Mouse (Mus musculus): ENCODE results near the gene A230072I06Rik. TPM values are rescaled to one million over a fixed set of nuclear protein-coding genes. Genes with fewer than 3 reads are reported as not detected.

The A230072I06Rik gene
- total RNA-seq, 2 experiments from 2014 or later, result not detected

DNA sequence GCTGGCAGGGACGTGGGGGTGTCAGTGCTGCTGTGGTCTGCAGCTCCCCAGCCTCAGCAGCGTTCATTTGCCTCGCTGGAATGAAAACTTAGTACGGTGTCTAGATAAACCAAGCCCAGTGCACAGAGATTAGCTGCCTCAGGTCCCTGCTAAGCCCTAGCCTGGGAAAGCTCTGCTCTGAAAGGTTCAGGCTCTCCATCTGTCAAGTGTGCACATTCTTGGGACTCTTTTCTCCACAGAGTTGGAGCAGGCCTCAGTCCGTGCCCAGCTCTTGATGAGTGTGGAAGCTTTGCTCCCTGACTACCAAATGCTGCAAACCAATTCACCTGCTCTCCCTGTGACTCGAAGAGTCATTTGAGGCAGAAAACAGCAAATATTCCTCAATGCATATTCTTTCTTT is 43.5 kb downstream of the A230072I06Rik start:
- intact Hi-C loops (cut with DNase I), result no loop called here
- no peak for DNase-seq

DNA sequence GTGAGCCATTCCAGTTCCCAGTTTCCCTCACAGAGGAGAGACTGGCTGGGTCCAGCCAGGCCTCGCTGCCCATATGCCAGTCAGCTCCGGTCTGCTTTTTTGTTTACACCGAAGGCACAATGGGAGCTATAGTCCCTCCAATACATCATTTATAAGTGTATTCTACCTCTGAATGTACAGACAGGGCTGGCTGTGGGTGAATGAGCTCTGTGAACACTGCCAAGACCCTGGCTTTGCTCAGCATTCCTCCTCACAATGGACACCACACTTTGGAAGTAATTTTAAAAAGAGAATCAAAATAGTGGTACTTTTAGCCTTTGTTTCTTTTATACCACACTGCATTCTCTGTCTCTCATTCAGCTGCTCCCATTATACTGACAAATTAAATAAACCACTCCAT is 44.6 kb downstream of the A230072I06Rik start:
- no peak for DNase-seq
- intact Hi-C loops (cut with DNase I), result no loop called here

DNA sequence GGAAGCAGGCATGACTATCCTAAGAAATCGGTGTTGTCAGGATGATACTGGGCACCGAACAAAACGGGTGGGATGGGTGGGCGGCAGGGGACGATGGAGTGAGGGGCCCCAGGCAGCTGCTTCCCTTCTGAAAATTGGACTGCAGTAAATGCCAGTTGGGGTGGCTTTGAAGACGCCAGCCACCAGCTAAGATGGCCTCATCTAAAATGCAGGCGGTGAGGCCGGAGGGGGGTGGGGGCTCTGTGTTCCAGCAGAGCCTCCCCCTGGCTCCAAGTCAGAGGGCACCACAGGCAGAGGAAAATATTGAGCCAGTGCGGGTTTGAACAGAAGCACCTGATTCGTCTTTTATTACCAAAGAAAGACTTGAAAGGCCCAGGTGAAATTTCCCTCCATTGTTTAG is 45.9 kb downstream of the A230072I06Rik start:
- DNase-seq, result no peak
- intact Hi-C loops (cut with DNase I), result no loop called here

DNA sequence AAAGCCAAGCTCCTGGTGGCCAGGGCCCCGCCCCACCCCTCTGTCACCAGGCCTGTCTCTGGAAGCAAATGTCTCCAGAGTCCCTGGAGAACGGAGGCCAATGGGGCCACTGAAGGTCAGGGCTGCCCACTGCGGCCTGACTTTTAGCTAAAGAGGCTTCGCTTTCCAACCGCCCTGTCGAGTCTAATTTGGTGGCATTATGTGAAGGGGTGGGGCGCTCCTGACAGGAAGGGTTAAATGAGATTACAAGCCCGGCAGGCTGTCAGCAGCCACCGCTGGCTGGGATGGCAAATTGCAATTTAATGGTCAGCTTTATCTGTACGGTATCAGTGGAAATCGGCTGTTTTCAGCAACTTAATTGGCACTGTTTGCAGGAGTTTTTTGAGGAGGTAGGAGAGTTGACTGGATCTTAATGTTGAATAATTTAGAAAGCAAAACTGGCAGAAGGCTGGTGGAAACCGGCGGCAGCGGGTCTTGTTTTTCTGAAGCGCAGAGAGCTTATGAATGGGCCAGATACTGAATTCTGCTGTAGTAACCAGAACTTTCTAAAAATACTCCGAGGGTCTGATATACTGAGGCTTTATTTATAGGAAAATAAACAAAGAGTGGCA is 46.5 kb downstream of the A230072I06Rik start:
- intact Hi-C loops (cut with DNase I), result no loop called here
- DNase-seq, result no peak

DNA sequence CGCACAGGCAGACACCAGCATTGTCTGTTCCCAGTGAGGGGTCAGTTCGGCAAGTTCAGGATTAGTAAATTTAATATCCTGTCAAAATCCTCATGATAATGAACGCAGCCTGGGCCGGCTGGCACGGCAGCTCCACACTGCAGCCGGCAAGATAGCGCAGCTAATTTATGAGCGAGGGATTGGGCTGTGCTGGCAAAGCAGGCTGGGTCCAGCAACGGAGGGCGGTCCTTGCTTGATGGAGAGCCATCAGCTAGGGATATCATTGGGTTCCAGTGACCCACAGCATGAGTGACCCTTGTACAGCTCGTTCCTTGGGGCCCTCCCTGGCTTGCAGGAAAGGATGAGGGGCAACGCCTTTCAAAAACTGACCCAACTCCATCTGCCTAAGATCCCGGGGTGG is 48.6 kb downstream of the A230072I06Rik start:
- intact Hi-C loops (cut with DNase I), result no loop called here
- DNase-seq, result no peak

DNA sequence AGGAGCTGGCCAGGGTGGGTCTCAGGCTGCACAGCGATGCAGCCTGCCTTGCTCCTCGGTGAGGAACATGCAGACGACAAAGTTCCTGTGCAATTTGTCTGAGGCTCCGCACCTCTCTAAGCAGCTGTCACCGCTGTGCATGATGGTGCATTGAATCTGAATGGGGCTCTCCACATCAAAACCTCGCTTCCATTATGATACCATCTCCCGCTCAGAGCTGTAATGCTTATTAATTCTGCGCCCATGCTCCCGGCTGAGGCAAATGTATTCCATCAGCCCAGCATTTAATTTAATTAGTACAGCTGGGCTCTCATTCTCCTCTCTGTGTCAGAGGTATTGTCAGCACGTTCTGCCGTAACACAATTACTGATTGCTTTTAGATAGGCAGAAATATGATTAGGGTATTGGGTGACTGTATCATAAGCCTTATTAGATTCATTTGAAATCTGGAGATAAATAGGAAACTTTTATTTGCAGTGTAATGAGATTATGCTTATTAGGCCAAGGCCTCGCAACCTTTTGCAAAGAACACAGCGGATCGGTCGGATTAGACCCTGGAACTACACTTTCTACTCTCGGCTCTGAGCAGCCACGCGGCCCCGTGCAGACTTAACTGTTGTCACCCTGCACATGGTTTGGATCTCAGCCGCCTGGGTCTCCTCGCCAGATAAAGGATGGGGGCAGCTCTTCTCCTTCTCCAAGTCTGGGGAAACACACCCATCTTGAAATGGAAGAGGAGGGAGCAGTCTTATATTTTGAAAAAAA is 49.3 kb downstream of the A230072I06Rik start:
- intact Hi-C loops (cut with DNase I), result no loop called here
- DNase-seq, result no peak

DNA sequence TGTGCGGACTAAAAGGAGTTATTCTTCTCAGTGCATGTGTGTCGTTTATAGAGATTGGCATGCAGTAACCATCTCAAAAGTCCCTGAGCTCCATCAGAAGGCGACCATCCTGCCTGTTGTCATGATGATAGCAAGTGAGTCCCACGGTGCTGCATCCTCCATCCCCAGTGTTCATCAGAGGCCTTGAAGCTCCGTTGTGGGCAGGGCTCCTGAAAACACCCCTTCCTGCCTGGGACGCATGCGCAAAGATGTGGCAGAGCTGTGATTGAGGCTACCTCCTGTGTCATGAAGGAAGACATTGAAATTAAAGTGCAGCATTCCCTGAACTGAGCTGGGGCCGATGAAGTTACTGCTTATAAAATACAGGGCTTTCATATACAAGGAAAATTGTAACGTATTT is 49.9 kb downstream of the A230072I06Rik start:
- DNase-seq, result no peak
- intact Hi-C loops (cut with DNase I), result no loop called here

DNA sequence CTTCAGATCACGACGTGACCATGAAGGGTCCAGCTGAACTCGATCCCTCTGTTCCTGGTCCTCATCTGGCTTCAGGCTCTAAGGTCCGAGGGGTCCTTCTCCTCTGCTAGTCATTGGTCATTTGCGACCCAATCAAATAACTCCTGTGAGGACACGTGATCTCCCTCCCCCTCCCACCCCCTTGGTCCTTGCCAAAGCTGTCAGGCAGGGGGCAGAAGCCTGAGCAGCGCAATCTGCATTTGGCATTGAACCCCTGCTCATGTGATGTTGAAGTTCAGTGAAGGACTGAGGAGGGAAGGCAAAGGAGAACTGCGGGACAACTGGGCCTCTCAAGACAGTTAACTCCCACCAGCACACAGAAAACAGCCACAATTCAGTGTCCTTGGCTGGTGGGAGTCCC is 51.4 kb downstream of the A230072I06Rik start:
- DNase-seq, result no peak
- intact Hi-C loops (cut with DNase I), result no loop called here

Other genes with a start within 250 kb of the A230072I06Rik start
- not detected for gene Sox1, start 116.5 kb downstream of the A230072I06Rik start, total RNA-seq (2021)

Measured in gastrocnemius, postnatal 36 days (tissue).